ENCODE assay signal across 5 mouse cellular contexts in genomic region chr14:75929713-75930112, GRCm38 (mm10). TPM values are rescaled to one million over a fixed set of nuclear protein-coding genes. Genes with fewer than 3 reads are reported as not detected.
"Had no signal": no experiment of that assay in that cellular context is flagged by ENCODE, and none has a peak within 500 bp of the region (broad histone marks: within the 10 kb centered on the region; RNA-seq: fewer than 3 reads in every experiment).

No protein-coding gene starts in this region.

RNA-seq across cellular contexts. Expression of gene Kctd4, which starts 25.1 kb away (rescaled TPM):
- total RNA-seq: liver, adult 2 months; megakaryocyte progenitor cell, adult 5-6 weeks; megakaryocyte, adult 5-6 weeks; monocyte, adult 5-6 weeks had no signal
- polyA plus RNA-seq: liver, adult 2 months; macrophage had no signal
